Mouse (Mus musculus): ENCODE measurements at regions not wholly inside any gene's neighbourhood (a gene's known extent, or its start where the extent isn't known, plus 50 kb on each side); places are given as distances from the start of the nearest gene placed in this dataset.

DNA sequence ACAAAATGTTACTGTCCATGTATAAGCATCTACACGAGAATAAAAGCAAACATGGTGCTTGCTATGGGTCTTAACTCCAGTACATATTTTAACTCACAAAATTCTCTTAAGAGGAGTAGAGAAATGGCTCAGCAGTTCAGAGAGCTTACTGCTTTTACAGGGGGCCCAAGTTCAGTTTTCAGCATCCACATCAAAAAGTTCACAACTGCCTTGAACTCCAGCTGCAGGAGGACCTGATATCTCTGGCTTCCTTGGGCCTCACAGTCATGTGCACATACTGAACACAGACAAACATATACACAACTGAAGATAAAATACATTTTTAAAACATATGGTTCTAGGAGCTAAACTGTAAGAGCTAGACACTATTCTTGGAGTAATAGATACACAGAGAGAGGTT, 161.0 kb upstream of the Tmtc1 start:
- TF ChIP-seq CTCF (conservative IDR thresholded peaks at IDR 0.05; ENCODE audit: insufficient read depth, insufficient read length, low read depth, low read length) (no peak), POLR2A (IDR thresholded peaks at IDR 0.05; ENCODE audit: low read depth, low read length) (no peak)
